Mouse (Mus musculus): ENCODE data around the gene Aldh1l1.

DNA sequence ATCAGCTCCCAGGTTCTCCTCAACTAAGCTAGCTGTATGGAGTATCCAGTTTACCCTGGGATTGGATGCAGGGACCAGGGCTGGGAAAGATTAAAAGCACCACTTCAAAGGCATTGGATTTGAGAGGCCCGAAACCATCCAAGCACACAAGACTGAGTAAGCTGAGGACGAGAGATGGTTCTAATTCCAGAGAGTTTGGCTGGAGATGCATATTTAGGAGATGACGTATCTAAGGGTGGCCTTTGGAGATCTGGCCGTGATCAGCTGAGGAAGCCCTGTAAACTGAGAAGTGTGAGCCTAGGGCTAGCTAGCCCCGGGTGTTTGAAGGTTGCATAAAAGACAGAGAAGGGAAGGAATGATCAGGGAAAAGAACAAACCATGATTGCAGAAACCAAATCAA is 101.9 kb downstream of the Aldh1l1 start:
- TF ChIP-seq POLR2A (IDR thresholded peaks at IDR 0.05; ENCODE audit: low read depth, low read length) = no peak
- TF ChIP-seq CTCF (IDR thresholded peaks at IDR 0.05; ENCODE audit: extremely low read depth, insufficient read length, insufficient replicate concordance, low read depth, low read length) = no peak
